Mouse (Mus musculus) intestine, embryonic 15.5 days (tissue): Measurements from ENCODE around the gene Dgkh. TPM values are rescaled to one million over a fixed set of nuclear protein-coding genes. Genes with fewer than 3 reads are reported as not detected.
"Not testable (repeated sequence)": the region's sequence is repeated elsewhere in the genome, so short reads cannot be mapped to it uniquely, and the experiment has no call there.

ENCODE experiments used
- ATAC-seq: fragments of 200-750 bp; cut with Nextera tagmentation; 2 replicates; pipeline ENCODE4 v1.8.0; 2017; ENCODE audit warnings: moderate TSS enrichment, moderate library complexity
- H3K27ac ChIP-seq: fragments of 300-500 bp; sonication (generic); 2 replicates; pipeline ENCODE4 v1.5.1; 2015; ENCODE audit warnings: mild to moderate bottlenecking, inconsistent platforms
- H3K27me3 ChIP-seq: fragments of 300-500 bp; sonication (generic); replicated peaks from 2 replicates; pipeline ENCODE4 v1.6.1; 2015; ENCODE audit warnings: inconsistent platforms
- H3K36me3 ChIP-seq: fragments of 300-500 bp; sonication (generic); 2 replicates; pipeline ENCODE4 v1.6.1; 2015; ENCODE audit warnings: inconsistent platforms
- H3K4me1 ChIP-seq: fragments of 300-500 bp; sonication (generic); replicated peaks from 2 replicates; pipeline ENCODE4 v1.6.1; 2015; ENCODE audit warnings: inconsistent platforms
- H3K4me2 ChIP-seq: fragments of 300-500 bp; sonication (generic); replicated peaks from 2 replicates; pipeline ENCODE4 v1.6.1; 2015; ENCODE audit warnings: mild to moderate bottlenecking, inconsistent platforms
- H3K4me3 ChIP-seq: fragments of 300-500 bp; sonication (generic); replicated peaks from 2 replicates; pipeline ENCODE4 v1.5.1; 2015; ENCODE audit warnings: inconsistent platforms
- H3K9ac ChIP-seq: fragments of 300-500 bp; sonication (generic); 2 replicates; pipeline ENCODE4 v1.6.1; 2015; ENCODE audit warnings: inconsistent platforms
- H3K9me3 ChIP-seq: fragments of 300-500 bp; sonication (generic); 2 replicates; pipeline ENCODE4 v1.6.1; 2016; ENCODE audit warnings: inconsistent platforms
- WGBS: fragments of 180-500 bp; shearing (Covaris S2); methylation state at CpG from one replicate; pipeline ENCODE4 v1.1.7; 2015; 5-methylcytosine and 5-hydroxymethylcytosine counted together
- polyA plus RNA-seq: library from polyadenylated mRNA; unstranded; fragments of >200 nt; fragmentation: Nextera tagmentation; extraction: Ambion mirVana; gene quantifications from 2 replicates; pipeline ENCODE4 v1.2.1, GENCODE M21; 2015

Gene Dgkh
- polyA plus RNA-seq, 1 experiment from 2014 or later: 1.2 TPM

GRCm38 (mm10) chr14:78734203-78734602 is 1.6 kb upstream of the Dgkh start:
- H3K36me3 ChIP-seq, H3K27me3 ChIP-seq, H3K27ac ChIP-seq, H3K4me2 ChIP-seq, H3K9ac ChIP-seq, H3K4me3 ChIP-seq, ATAC-seq, H3K9me3 ChIP-seq: not testable (repeated sequence)
- H3K4me1 ChIP-seq: peaks cover 10% of the 10 kb centered on the region; the same call in 1 of the 2 replicates
- 54% methylated on average over 5 of the region's 5 CpGs for WGBS

GRCm38 (mm10) chr14:78733366-78734076 is 945 bp upstream of the Dgkh start:
- peak overlapping the region; percentile 61; the same call in 1 of the 2 replicates for H3K27ac ChIP-seq
- peak overlapping the region; percentile 75 for H3K9ac ChIP-seq
- H3K27me3 ChIP-seq: no peaks in the 10 kb centered on the region
- H3K4me1 ChIP-seq: peaks cover 10% of the 10 kb centered on the region; the same call in 1 of the 2 replicates
- H3K4me2 ChIP-seq: peak overlapping the region; percentile 98
- 33% methylated on average over 12 of the region's 12 CpGs for WGBS
- H3K4me3 ChIP-seq: peak overlapping the region; percentile 86
- no peaks in the 10 kb centered on the region for H3K36me3 ChIP-seq
- H3K9me3 ChIP-seq: no peaks in the 10 kb centered on the region
- ATAC-seq: no peak

DNA sequence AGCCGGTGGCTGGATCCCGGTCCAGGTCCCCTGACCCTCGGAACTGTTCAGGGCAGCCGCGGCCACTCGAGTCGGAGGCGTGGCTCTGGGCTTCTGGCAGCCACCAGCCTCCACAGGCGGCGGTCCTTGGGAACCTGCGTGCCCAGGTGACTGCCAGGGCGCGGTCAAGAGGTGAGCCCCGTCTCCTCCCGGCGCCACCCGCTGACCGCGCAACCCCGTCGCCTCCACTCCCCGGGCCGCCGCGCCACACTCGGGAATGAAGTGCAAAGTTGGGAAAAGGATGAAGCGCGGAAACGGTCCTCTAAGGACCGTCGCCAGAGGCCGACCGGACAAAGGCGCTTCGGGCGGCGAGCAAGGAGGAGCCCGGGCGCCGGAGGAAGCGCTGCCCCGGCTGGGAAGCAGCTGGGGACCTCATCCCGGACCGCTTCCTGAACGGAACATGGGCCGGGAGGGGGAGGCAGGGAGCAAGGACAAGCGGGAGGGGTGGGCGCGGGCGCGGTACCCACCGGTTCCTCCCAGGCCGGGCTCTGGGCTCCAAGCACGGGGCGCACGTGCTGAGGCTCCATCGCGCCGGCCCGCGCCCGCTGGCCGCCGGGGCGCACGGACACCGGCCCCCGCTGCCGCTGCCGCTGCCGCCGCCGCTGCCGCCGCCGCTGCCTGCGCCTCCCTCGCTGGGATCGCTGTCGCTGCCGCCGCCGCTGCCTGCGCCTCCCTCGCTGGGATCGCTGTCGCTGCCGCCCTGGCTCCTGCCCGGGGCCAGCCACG is 542 bp downstream of the Dgkh start:
- peaks cover 10% of the 10 kb centered on the region; the same call in 1 of the 2 replicates for H3K4me1 ChIP-seq
- H3K27ac ChIP-seq: peak overlapping the region; percentile 77
- H3K9ac ChIP-seq: peak overlapping the region; percentile 75
- H3K4me3 ChIP-seq: peak overlapping the region; percentile 86
- no peaks in the 10 kb centered on the region for H3K36me3 ChIP-seq
- no peaks in the 10 kb centered on the region for H3K9me3 ChIP-seq
- ATAC-seq: peak; percentile 54
- no peaks in the 10 kb centered on the region for H3K27me3 ChIP-seq
- WGBS: 0% methylated on average over 63 of the region's 90 CpGs
- H3K4me2 ChIP-seq: peak overlapping the region; percentile 98

- H3K27ac ChIP-seq: no peak overlapping the region
- peaks cover 10% of the 10 kb centered on the region; the same call in 1 of the 2 replicates for H3K4me1 ChIP-seq
- ATAC-seq: no peak
- no peaks in the 10 kb centered on the region for H3K27me3 ChIP-seq
- H3K36me3 ChIP-seq: no peaks in the 10 kb centered on the region
- peak overlapping the region; percentile 75; the same call in 1 of the 2 replicates for H3K9ac ChIP-seq
- 13% methylated on average over 12 of the region's 12 CpGs for WGBS
- H3K4me3 ChIP-seq: peak overlapping the region; percentile 86
- H3K9me3 ChIP-seq: no peaks in the 10 kb centered on the region
- peak overlapping the region; percentile 98 for H3K4me2 ChIP-seq
These were observed 1.3 kb downstream of the Dgkh start for GRCm38 (mm10) chr14:78731240-78731639.

- H3K27ac ChIP-seq: no peak overlapping the region
- no peaks in the 10 kb centered on the region for H3K9me3 ChIP-seq
- peak; percentile 21; the same call in 1 of the 2 replicates for ATAC-seq
- H3K9ac ChIP-seq: peak overlapping the region; percentile 58; the same call in 1 of the 2 replicates
- H3K36me3 ChIP-seq: no peaks in the 10 kb centered on the region
- H3K4me1 ChIP-seq: peaks cover 11% of the 10 kb centered on the region
- 35% methylated on average over 13 of the region's 13 CpGs for WGBS
- peak overlapping the region; percentile 65 for H3K4me3 ChIP-seq
- no peaks in the 10 kb centered on the region for H3K27me3 ChIP-seq
- peak overlapping the region; percentile 96 for H3K4me2 ChIP-seq
These were observed 6.6 kb downstream of the Dgkh start for GRCm38 (mm10) chr14:78725976-78726375.

DNA sequence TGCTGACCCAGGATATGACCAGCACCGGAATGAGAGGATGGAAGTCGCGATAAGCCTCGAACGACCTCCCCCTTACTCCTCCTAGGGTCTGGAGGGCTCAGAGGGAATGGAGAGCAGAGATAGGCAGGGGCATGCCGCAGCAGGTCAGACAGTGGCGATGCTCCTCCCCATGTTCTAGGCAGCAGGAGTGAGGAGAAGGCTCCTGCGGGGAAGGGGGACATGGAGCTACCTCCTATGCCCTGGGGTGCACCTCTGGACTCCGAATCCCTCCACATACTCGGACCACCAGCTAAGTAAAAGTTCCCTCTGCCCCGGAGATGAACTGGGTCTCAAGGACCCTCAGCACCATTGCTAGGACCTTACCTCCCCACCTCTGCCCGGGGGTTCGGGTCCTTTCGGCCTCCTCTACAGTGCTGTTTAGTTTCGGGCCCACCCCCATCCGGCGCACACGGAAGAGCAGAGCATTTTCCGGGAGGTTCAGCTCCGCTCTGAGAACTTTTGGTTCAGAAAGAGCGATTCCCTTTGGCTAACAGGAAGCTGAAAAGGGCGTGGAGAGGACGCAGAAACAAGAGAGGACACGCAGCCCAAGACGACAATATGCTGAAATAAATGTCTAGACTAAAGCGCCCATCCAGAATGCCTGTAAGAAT is 7.1 kb downstream of the Dgkh start:
- Histone ChIP-seq H3K4me1 (peaks cover 11% of the 10 kb centered on the region), H3K9me3 (no peaks in the 10 kb centered on the region), H3K36me3 (no peaks in the 10 kb centered on the region), H3K4me2 (peak overlapping the region; percentile 96), H3K4me3 (peak overlapping the region; percentile 65), H3K9ac (peak overlapping the region; percentile 58), H3K27me3 (no peaks in the 10 kb centered on the region), H3K27ac (0 out of 2 replicates have a peak overlapping the region, but pooled peaks have one; percentile 18)
- peak; percentile 72 for ATAC-seq
- WGBS: 4% methylated on average over 26 of the region's 26 CpGs

DNA sequence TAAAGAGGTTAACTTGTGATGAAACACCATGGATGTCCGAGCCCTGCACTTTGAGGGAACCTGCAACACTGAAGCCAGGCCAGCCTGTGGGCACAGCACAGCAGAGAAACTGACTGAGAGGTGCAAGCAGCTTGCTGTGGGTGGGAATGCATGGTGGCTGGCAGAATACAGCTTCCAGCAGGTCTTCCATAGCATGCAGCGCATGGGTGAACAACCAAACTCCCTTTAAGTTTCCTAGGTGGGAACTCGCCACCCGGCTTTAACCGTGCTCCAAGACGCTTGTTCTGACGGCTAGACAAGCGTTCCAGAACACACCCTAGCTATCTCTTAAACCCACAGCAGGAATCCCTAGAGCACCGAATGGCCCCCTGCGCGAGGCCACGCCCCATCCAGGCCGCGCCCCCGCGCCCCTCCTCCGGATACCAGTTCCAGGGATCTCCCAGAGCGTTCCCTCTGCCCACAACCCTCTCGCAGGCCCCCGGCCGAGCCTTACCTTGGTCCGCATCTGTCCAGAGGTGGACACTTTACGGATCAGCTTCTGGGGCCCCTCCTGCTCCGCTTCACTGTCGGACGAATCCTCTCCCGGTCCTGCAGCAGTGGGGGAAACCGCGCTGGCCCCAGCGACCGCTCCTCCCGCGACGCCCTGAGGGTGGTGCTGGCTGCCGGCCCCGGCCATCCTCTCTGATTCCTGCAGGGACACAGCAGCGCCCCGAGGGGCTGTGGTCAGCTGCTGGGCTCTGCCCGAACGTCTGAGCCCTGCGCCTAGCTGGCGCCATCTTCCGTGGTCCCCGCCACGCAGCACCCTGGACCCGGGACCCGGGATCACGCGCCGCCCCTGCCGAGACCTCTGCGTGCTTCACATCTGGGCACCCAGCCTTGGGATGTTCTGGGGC is 7.9 kb downstream of the Dgkh start:
- 2% methylated on average over 52 of the region's 52 CpGs for WGBS
- H3K4me3 ChIP-seq: peak overlapping the region; percentile 65
- no peaks in the 10 kb centered on the region for H3K27me3 ChIP-seq
- H3K36me3 ChIP-seq: no peaks in the 10 kb centered on the region
- ATAC-seq: peak; percentile 96
- no peaks in the 10 kb centered on the region for H3K9me3 ChIP-seq
- H3K4me1 ChIP-seq: peaks cover 11% of the 10 kb centered on the region
- H3K27ac ChIP-seq: peak overlapping the region; percentile 60; the same call in 1 of the 2 replicates
- peak overlapping the region; percentile 58 for H3K9ac ChIP-seq
- peak overlapping the region; percentile 96 for H3K4me2 ChIP-seq

DNA sequence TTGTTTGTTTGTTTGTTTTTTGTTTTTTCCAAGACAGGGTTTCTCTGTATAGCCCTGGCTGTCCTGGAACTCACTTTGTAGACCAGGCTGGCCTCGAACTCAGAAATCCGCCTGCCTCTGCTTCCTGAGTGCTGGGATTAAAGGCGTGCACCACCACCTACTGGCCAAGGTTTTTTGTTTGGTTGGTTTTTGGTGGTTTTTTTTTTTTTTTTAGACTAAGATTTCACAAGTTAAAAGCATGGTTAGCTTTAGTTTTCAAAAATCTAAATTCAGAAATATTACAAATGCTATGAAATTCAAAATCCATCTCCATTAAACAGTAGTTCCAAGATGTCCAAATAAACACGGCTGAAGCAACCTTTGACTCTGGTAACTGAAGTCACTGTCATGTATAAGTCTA is 8.9 kb downstream of the Dgkh start:
- not testable (repeated sequence) for H3K36me3 ChIP-seq, H3K27me3 ChIP-seq, H3K9me3 ChIP-seq, H3K27ac ChIP-seq, ATAC-seq, H3K9ac ChIP-seq, H3K4me2 ChIP-seq, H3K4me3 ChIP-seq
- H3K4me1 ChIP-seq: peaks cover 11% of the 10 kb centered on the region
- WGBS: 93% methylated on average over 4 of the region's 4 CpGs

DNA sequence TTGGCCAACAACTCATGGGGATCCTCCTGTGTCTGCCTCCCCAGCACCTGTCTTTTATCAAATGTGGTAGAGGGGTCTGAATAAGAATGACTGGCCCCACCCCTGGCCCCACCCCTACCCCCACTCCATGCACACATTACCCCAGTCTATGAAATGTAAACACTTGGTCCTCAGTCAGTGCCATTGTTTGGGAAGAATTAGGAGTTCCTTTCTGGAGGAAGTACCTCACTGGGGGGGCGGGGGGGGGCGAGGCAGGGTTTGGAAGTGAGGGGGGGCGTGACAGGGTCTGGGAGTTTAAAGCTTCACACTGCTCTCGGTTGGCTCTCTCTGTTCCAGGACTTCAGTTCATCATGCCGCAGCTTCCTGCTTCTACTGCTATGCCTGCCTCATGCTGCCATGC is 10.5 kb downstream of the Dgkh start:
- H3K36me3 ChIP-seq: no peaks in the 10 kb centered on the region
- no peak overlapping the region for H3K4me2 ChIP-seq
- no peaks in the 10 kb centered on the region for H3K27me3 ChIP-seq
- ATAC-seq: no peak
- H3K9me3 ChIP-seq: no peaks in the 10 kb centered on the region
- H3K4me3 ChIP-seq: no peak overlapping the region
- peaks cover 11% of the 10 kb centered on the region for H3K4me1 ChIP-seq
- no peak overlapping the region for H3K27ac ChIP-seq
- no peak overlapping the region for H3K9ac ChIP-seq
- WGBS: 53% methylated on average over 5 of the region's 5 CpGs

- Histone ChIP-seq H3K4me1 (no peaks in the 10 kb centered on the region), H3K9ac (no peak overlapping the region), H3K36me3 (no peaks in the 10 kb centered on the region), H3K9me3 (no peaks in the 10 kb centered on the region), H3K27ac (no peak overlapping the region), H3K4me2 (no peak overlapping the region), H3K27me3 (no peaks in the 10 kb centered on the region), H3K4me3 (no peak overlapping the region)
- no peak for ATAC-seq
- WGBS: 92% methylated on average over 7 of the region's 7 CpGs
These were observed 16.5 kb downstream of the Dgkh start for GRCm38 (mm10) chr14:78716035-78716434.

- H3K4me3 ChIP-seq: no peak overlapping the region
- H3K36me3 ChIP-seq: no peaks in the 10 kb centered on the region
- H3K9me3 ChIP-seq: no peaks in the 10 kb centered on the region
- H3K4me1 ChIP-seq: no peaks in the 10 kb centered on the region
- H3K27me3 ChIP-seq: no peaks in the 10 kb centered on the region
- no peak for ATAC-seq
- WGBS: 56% methylated on average over 20 of the region's 20 CpGs
- no peak overlapping the region for H3K9ac ChIP-seq
- no peak overlapping the region for H3K27ac ChIP-seq
- H3K4me2 ChIP-seq: no peak overlapping the region
These were observed 19.9 kb downstream of the Dgkh start for GRCm38 (mm10) chr14:78712565-78713148.
